Mouse (Mus musculus): ENCODE measurements at regions not wholly inside any gene's neighbourhood (a gene's known extent, or its start where the extent isn't known, plus 50 kb on each side); places are given as distances from the start of the nearest gene placed in this dataset.

DNA sequence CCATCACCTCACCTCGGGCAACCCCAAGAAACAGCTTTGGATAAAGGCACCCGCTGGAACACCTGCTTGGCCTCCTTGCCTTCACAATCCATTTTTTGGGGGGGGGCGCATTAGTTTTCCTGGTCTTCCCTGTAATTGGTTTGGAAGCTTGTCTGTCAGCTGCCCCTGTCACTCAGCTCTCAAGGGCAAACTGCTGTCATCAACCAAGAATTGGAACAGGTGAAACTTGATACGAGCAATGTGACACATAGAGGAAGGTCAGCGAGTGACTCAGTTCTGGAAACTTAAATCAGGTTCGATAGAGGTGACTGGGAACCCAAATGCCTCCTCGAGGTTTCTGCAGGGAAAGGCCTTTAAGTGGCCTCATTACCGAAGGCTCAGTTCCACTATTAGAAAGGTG, 73.2 kb upstream of the Slc38a2 start:
- DNase-seq (ENCODE audit: low spot score), result no peak

DNA sequence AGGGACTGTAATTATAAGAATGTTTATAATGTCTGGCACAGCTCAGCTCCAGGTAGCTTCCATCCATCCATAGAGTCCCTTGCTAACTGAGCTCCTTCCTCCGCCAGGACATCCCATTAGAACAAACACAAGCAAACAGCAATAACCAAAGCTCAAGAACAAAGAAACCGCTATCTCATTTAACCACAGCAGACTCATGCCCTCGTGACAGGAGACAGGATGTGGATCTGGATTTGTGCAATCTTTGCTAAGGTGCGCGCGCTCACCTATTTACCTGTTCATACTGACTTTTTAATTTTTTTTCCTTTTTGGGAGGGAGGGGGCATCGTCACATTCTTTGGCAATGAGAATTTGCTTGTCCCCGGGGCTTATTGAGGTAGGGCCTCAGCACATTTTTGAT, 71.3 kb upstream of the Slc38a2 start:
- no peak for DNase-seq (ENCODE audit: low spot score)

DNA sequence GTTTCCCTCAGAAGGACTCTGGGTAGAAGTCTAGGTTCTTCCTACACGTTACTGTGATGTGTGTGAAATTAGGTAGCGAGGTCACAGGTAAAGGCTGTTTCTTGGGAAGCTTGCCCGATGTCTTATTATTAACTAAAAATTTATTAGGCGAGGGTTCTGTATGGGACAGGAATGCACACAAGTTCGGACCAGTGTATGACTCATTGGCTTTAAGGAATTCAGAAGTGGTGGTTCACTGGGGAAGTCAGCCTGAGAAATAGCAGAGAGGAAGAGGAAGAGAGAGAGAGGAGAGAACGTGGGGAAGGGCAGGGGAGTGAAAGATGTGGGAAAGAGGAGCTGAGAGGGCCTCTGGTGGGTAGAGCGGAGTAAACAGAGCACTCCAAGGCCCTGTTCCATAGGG, 70.8 kb upstream of the Slc38a2 start:
- no peak for DNase-seq (ENCODE audit: low spot score)

DNA sequence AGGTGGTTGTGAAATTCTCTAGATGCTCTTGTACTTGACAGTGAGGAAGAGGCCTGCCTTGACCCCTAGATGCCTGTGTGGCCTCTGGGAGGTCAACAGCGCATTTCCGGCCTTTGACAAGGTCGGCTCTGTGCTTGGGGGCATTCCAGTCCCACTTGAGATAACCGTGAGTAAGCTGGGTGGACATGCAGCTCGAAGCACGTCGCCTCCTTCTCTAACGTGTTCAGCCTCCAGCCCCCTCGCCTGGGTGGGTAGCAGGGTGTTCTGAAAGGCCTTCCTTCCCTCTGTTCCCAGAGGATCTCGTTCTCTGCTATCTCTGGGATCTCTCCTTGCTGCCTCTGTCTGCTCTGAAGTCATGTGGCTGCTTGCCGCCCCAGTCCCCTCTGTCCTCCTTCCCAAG, 70.2 kb upstream of the Slc38a2 start:
- no peak for DNase-seq (ENCODE audit: low spot score)

DNA sequence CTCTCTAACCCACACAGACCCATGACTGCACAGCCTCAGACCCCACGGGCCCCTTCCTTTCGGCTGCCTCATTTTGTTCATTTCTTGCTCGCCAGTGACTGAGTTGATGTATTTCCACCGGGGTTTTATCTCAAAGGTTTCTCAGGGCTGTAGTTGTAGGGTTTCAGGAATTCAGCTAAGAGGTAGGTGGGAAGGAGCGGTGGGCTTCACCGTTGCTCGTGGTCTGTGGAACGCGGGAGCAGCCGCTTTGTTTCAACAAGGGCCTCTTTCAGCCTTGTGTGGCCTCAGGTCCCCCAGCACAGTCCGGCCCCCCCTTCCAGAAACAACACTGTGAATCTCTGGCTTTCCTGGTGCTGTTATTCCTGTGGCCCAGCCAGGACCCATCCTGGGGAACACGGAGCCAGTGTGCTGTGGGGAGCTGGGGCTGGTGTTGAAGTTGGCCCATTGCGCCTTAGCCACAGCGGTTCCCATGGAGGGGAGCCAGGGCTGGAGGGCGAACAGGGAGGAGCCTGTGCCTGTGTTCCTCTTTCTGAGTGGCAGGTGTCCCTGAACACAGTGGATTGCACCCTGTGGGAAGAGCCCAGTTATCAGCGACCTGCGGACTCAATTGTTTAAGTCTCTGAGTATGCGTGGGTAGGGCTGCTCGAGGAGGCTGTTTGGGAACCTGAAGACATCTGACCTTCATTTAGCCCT, 68.9 kb upstream of the Slc38a2 start:
- DNase-seq (ENCODE audit: low spot score), result no peak

DNA sequence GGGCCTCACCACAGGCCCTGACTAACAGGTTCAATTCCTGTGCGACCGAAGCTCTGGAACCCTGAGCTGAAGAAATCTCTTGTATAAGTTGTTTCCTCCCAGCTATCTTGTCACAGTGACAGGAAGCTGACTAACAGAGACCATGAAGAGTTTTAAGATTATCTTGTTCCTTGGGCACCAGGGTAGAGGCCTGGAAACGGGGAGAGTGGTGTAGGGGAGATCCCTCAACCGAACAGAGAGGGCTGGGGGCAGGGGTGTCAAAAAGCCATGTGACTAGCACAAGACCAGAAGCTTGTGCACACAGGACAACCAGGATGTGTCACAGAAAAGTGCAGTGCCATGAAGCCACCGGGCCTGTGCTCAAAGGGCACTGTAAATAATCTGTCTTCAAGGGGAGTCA, 67.7 kb upstream of the Slc38a2 start:
- no peak for DNase-seq (ENCODE audit: low spot score)

DNA sequence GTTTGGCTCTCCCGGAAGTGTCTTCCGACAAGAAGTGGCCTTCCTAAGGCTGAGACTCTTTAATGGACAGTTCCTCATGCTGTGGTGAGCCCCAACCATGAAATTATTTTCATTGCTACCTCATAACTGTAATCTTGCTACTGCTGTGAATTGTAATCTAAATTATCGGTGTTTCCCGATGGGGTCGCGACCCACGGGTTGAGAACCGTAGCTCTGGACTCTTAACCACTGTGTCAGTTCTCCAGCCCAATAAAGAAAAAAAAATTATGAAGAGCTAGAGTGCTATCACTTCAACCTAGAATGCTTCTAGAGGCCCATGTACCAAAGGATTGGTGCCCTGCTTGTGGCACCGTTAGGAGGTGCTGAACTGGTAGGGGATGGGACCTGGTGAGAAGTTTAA, 66.7 kb upstream of the Slc38a2 start:
- DNase-seq (ENCODE audit: low spot score), result no peak

DNA sequence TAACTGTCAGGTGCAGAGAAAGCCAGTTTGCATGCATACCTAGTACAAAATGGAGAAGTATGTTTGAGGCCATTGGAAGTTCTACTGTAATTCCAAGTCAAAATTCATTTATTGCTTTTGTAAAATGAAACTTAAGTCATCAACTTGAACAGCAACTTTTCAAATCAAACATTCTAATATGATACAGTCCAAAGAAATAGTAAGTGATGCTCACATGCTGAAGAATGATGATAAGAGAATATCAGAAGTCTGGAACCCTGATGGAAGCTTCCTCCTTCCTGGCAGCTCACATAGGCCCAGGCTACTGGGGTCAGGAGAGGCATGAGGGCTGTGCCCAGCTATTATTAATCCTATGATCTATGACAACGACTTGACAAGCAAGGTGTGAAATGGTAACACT, 64.1 kb upstream of the Slc38a2 start:
- no peak for DNase-seq (ENCODE audit: low spot score)

DNA sequence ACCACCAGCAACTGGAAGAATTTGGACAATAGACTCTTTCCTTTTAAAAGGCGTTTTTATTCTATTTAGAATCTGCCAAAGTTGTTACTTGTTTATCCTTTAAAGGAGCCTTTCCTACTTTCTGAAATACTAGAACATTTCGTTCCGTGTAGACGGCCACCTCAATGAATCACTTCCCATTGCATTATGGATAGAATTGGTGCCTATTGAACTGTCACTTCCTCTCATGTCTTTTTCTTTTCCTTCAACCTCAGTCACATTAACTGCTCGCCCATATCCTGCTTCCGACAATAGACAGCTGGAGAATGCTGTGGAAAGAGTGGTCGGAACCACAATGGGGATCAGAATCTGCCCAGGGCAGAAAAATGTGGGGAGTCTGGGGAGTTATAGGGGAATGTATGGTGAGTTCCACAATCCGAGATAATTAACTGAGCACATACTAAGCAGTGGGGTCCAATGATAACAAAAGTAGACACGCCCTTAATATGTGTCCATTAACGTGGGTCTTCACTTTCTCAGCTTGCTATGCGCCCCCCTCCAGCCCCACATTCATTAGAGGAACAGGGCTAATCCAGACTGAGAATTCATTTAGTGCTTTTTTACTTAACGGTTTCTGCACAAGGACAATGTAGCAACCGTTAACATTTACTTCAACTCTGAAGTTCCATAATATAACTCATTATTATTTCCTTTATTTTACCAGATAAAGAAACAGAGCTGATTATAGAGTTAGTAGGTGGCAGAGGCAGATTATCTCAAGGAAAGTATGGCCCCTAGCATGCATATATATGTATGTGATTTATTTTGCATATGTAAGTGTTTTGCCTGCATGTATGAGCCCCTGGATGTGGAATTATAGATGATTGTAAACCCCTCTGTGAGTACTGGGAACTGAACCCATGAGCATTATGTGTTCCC, 59.8 kb upstream of the Slc38a2 start:
- no peak for DNase-seq (ENCODE audit: low spot score)

DNA sequence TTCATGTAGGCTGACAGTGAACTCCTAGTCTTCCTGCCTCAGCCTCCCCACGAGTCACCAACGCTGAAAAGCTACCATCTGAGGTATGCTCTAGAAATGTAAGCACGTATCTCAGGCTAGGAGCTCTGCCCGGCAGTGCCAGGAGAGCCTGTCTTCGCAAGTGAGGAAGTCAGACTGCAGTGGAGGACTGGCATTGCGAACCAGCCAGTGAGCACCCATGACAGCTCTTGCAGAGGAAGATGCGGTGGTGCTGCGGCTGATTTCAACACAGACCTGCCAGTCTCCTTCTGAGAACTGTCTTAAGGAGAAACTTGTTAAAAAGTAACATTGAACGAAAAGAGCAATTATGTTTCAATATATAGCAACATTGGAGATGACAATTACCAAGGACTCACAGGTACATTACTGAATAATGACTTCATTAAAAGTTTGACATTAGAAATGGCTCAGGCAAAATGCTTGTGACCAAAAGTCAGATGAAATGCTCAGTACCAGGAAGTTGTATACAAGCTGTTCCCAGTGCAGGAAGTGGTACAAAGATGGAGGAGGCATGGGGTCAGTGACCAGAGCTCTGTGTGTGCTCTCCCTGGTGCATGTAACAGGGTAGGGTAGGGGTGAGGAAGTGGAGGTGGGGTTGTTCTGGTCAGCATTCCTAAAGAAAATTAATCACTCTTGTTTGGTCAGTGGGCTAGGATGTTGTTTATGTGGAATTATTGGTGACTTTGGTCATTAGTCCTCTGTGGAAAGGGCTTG, 58.1 kb upstream of the Slc38a2 start:
- peak; percentile 21 for DNase-seq (ENCODE audit: low spot score)

DNA sequence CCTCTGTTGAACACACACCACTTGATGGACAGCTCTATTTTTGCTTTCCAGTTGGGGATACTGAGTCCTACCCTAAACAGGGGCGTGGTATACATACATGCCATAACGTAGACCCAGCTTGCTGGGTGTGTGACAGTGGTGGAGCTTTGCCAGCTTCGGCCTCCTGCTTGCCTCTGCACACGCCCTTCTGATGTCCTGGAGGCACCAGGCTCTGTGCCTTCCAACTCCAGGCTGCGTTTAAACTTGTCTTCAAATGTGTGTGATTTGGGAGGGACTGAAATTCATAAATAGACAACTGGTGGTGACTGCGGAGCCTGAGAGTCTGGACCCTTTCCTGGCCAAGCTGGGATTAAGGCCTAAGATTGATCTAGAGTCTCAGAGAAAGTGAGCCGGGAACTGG, 56.9 kb upstream of the Slc38a2 start:
- DNase-seq (ENCODE audit: low spot score), result no peak

DNA sequence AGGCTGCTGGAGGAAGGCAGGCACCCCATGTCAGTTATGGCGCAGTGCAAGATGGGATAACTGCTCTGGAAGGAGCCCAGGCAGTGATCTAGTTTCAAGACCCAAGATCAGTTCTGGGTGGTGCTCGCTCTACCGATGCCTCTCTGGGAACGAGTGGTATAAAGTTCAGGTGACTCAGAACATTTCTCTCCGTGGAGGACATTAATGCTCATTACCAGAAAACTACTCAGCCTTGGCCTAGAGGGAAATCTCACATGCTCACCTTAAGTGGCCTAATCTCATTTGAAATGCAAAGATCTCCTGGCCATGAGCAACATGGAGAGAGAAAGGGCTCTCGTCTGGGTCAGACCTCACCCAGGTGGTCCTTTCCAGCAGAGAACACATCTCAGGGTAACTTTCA, 56.4 kb upstream of the Slc38a2 start:
- DNase-seq (ENCODE audit: low spot score), result no peak

DNA sequence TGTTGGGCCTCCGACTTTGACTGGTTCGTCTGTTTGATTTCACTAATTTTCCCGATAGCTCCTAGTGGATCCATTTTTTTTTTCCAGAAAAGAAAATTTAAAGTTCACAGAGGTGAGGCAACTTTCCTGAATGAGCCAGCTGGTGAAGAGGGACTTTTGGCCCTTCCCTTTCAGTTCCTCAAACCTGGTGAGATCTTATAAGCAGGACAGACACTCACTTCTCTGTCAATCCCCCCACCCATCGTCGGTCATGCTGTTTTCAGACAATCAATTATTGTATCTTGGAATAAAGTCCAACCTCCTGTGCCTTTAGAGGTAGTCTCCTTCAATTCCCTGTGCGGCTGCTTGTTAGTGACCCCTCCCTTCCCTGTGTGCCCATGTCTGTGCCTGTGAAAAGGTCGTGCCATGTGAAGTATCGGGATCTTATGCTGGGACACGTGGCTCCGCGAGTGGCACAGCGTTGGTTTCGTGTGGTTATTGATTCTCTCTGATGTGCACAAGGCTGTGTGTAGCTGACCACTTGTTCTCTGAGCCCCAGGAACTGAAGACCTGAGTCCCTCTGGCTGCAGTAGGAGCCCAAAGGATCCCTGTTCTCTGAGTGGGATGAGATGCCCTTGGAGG, 55.9 kb upstream of the Slc38a2 start:
- no peak for DNase-seq (ENCODE audit: low spot score)

DNA sequence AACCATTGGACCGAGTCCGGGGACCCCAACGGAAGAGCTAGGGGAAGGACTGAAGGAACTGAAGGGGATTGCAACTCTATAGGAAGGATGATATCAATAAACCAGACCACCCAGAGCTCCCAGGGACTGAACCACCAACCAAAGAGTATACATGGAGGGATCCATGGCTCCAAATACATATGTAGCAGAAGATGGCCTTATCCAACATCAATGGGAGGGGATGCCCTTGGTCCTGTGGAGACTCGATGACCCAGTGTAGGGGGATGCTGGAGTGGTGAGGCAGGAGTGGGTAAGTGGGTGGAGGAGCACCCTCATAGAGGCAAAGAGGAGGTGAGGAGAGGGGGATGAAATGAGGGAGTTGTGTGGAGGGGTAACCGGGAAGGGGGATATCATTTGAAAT, 54.5 kb upstream of the Slc38a2 start:
- DNase-seq (ENCODE audit: low spot score), result no peak

DNA sequence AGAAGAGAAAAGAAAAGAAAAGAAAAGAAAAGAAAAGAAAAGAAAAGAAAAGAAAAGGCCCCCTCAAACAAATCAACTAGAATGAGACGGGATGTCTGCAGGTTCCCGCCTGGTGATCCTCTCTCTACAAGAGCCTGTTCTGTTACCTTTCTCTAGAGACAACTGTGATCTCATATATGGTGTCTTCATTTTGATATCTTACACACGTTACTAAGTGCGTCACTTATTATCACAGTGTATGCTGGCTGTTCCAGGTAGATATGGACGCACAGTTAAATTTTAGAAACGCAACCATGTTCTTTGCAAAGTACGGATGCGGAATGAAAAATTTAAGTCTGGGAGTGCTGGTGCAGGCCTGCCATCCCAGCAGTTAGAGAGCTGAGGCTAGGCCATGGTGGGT, 53.2 kb upstream of the Slc38a2 start:
- DNase-seq (ENCODE audit: low spot score), result no peak

DNA sequence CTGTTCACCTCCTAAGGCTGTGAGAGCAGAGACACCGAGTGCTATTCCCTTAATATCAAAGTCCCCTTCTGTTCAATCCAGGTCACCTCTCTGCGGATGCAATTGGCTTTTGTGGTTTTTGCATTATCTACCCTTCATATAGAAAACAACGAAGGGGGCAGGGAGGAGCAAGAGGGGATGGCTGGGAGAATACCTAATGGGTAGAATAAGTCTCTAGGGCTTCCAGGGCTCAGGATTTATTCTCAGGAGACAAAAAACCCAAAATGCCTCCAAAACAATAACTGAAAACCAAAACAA, 52.5 kb upstream of the Slc38a2 start:
- no peak for DNase-seq (ENCODE audit: low spot score)

DNA sequence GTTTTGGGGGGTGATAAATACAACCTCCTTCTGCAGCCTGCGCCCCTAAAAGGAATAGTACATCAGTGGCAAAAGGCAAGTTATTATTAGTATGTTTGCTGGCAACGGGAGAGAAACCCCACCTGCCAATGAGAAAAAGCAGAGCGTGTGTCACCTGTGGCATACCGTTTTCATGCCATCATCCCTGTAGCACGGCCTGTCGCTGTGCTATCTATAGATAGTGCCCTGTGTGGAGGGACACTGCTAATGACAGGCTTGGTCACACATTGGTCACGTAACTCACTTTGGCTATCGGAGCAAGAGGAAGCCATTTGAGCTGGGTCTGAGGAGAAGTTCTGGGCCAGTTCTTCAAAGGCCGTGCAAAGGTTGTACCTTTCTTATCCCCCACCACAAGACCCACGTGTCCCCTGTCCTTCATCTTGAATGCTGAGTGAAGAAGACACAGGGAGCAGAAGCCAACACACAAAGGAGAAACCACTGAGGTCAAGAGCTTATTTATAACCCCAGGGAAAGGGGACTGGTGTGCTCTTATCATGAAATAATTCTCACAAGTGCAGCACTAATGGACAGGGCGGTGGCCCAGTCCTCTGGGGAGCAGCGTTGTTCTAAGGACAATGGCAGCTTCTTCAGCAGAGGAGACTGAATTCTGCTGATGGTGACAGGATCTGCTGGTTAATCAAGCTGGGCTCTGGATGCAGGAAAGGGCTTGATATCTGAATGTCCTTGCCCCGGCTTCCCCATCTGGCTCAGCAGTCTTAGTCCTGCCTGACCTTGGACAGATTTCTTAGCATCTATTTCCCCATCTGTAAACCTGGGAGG, 51.9 kb upstream of the Slc38a2 start:
- DNase-seq (ENCODE audit: low spot score), result no peak

DNA sequence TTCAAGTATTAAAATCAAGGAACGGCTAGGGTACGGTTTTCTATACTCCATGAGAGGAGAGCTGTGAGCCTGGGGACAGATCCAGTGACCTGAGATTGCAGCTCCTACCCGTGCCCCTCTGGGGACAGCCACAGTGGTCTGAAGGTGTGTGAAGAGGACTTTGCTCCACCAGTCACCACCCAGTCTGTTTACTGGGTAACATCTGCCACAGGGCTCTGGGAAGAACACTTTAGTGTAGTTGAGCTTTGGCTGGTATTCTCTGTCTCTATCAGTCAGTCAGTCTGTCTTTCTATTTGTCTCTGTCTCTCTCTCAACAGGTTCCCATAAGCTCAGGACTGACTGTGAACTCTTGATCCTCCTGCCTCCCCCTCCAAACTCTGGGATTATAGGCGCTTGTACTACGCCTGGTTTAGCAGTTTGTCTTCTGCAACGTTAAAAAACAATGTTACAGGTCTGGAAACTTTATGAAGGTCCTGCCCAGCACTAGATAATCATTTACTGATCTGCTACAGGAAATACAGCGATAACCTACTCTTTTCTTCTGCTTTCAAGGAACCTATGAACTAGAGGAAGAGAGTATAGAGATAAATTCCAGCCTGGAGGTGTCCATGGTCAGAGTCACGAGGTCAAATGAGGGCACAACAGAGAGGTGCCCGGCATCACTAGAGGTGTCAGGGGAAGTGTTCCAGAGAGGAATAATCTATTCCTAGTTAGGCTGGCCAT, 50.2 kb upstream of the Slc38a2 start:
- DNase-seq (ENCODE audit: low spot score), result no peak

Data from layer of hippocampus, adult 11-12 months (tissue).